Mouse (Mus musculus) activated CD4-positive, CD25-positive, alpha-beta regulatory T cell, adult 4 months (primary cell): ENCODE data around the gene Pigx. TPM values are rescaled to one million over a fixed set of nuclear protein-coding genes. Genes with fewer than 3 reads are reported as not detected.

ENCODE experiments used
- ATAC-seq: one replicate; pipeline ENCODE4 v1.8.0; 2017
- polyA plus RNA-seq, 2 experiments: library from polyadenylated mRNA; unstranded; fragments of 100-300 nt; shearing (Covaris generic); gene quantifications; one replicate each; pipeline ENCODE4 v1.2.1; 2017

The Pigx gene
- 100 to 1,000 TPM; 138 to 151 TPM for polyA plus RNA-seq

- ATAC-seq = peak; percentile 94
These were observed at the start of gene Pigx, which contains the start of gene Cep19 for GRCm38 (mm10) chr16:32099638-32100150. Gene Pigx (minus strand): TSS chr16:32099740. Gene Cep19 (plus strand): TSS chr16:32099800.

- no peak for ATAC-seq
These were observed 48.2 kb upstream of the Pigx start for GRCm38 (mm10) chr16:32147589-32148207.

GRCm38 (mm10) chr16:32144592-32144991 lies 45.1 kb upstream of the Pigx start:
- no peak for ATAC-seq

GRCm38 (mm10) chr16:32143766-32144165 lies 44.2 kb upstream of the Pigx start:
- no peak for ATAC-seq

GRCm38 (mm10) chr16:32138954-32139353 lies 39.4 kb upstream of the Pigx start:
- no peak for ATAC-seq

- ATAC-seq = no peak
These were observed 36.4 kb upstream of the Pigx start for GRCm38 (mm10) chr16:32135842-32136357.

GRCm38 (mm10) chr16:32133148-32133547 lies 33.6 kb upstream of the Pigx start:
- no peak for ATAC-seq

GRCm38 (mm10) chr16:32130190-32130826 lies 30.8 kb upstream of the Pigx start:
- ATAC-seq = peak; percentile 94

- peak; percentile 31 for ATAC-seq
These were observed 30.1 kb upstream of the Pigx start for GRCm38 (mm10) chr16:32129449-32130189.

GRCm38 (mm10) chr16:32127046-32127445 lies 27.5 kb upstream of the Pigx start:
- no peak for ATAC-seq

GRCm38 (mm10) chr16:32125364-32125763 lies 25.8 kb upstream of the Pigx start:
- no peak for ATAC-seq

GRCm38 (mm10) chr16:32124444-32125335 lies 25.1 kb upstream of the Pigx start:
- ATAC-seq = peak; percentile 28

GRCm38 (mm10) chr16:32124020-32124419 lies 24.5 kb upstream of the Pigx start:
- ATAC-seq = no peak

GRCm38 (mm10) chr16:32120454-32120853 lies 20.9 kb upstream of the Pigx start:
- no peak for ATAC-seq

GRCm38 (mm10) chr16:32116186-32116585 lies 16.6 kb upstream of the Pigx start:
- ATAC-seq = no peak

- no peak for ATAC-seq
These were observed 16.2 kb upstream of the Pigx start for GRCm38 (mm10) chr16:32115781-32116180.

- no peak for ATAC-seq
These were observed 15.6 kb upstream of the Pigx start for GRCm38 (mm10) chr16:32114968-32115695.

GRCm38 (mm10) chr16:32114406-32114805 lies 14.9 kb upstream of the Pigx start:
- no peak for ATAC-seq

- peak; percentile 93 for ATAC-seq
These were observed 14.1 kb upstream of the Pigx start for GRCm38 (mm10) chr16:32113541-32114218.

GRCm38 (mm10) chr16:32110951-32111699 lies 11.6 kb upstream of the Pigx start:
- no peak for ATAC-seq
